Mouse (Mus musculus) B cell, adult 2 months (primary cell): ENCODE results near the gene Pi16.

ENCODE experiments used
- DNase-seq, 2 experiments: peaks; one replicate each; pipeline ENCODE4 v3.0.0; 2022

Pi16 gene

GRCm38 (mm10) chr17:29358928-29359327 is 41.4 kb downstream of the Pi16 start:
- no peak for DNase-seq

- DNase-seq, result peak; percentile 56 to 57
Observed at GRCm38 (mm10) chr17:29360761-29361221, 43.3 kb downstream of the Pi16 start, which contains the start of gene Fgd2. Gene Fgd2 (plus strand): TSS chr17:29360914.

GRCm38 (mm10) chr17:29361982-29362691 is 44.7 kb downstream of the Pi16 start:
- peak; percentile 81 to 83 for DNase-seq

GRCm38 (mm10) chr17:29363109-29363508 is 45.6 kb downstream of the Pi16 start:
- DNase-seq, result peak; percentile 39 to 45

- DNase-seq, result peak; percentile 59 to 62
Observed at GRCm38 (mm10) chr17:29365105-29365621, 47.7 kb downstream of the Pi16 start.

- DNase-seq, result no peak
Observed at GRCm38 (mm10) chr17:29368726-29369125, 51.2 kb downstream of the Pi16 start.

- peak; percentile 95 to 96 for DNase-seq
Observed at GRCm38 (mm10) chr17:29370984-29371723, 53.7 kb downstream of the Pi16 start.

- DNase-seq, result no peak
Observed at GRCm38 (mm10) chr17:29375871-29376270, 58.4 kb downstream of the Pi16 start.

GRCm38 (mm10) chr17:29378056-29378455 is 60.6 kb downstream of the Pi16 start:
- no peak for DNase-seq
